Mouse (Mus musculus): ENCODE measurements around the gene Spata16.

DNA sequence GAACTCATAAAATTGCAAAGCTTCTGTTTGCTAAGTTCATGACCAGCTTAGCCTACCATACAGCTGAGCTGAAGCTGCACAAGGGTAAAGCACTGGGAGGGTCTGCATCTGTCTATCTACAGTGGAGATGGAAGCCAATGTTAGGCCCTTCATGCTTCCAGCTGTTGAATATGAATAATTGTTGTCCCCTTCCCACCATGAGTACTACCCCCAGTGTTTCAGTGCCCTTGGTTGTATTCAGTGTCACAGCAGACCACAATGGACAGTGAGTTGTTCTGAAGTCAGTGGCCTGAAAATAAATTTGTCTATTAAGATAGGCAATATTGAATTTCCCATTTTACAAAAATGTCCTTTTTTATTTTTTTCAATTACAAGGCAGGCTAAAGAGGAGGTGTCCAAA lies 212.8 kb downstream of the Spata16 start:
- TF ChIP-seq POLR2A (IDR thresholded peaks at IDR 0.05; ENCODE audit: borderline replicate concordance, extremely low read depth, insufficient read depth, insufficient read length, poor library complexity, severe bottlenecking) (no peak), CTCF (IDR thresholded peaks at IDR 0.05; ENCODE audit: borderline replicate concordance, extremely low read depth, insufficient read depth, insufficient read length) (no peak)

All from brain, embryonic 14.5 days (tissue).